Mouse (Mus musculus) right cerebral cortex, adult 2 months (tissue): ENCODE measurements around the gene Evi2a.

ENCODE experiments used
- DNase-seq, 2 experiments: peaks; one replicate each; pipeline ENCODE4 v3.0.0; 2021 to 2022; ENCODE audit warnings: low spot score in 2 of 2

Evi2a gene

DNA sequence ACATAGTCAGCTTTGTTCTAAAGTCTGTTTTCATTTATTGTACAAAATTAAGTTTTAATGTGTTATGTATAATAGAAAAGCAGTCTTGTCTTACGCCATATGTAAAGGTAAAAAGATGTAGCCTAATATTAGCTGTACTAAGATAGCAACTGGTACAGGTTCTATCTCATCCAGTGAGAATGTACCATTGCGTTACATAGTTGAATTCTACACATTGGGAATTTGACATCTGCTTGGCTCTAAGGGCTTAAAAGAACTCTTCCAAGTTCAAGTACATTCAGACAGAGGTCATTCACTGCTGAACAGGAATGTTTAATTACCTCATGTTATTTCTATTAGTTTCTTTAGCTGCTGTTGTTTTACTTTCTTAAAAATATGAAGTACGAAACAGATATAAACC, 3.9 kb downstream of the Evi2a start:
- DNase-seq: no peak

DNA sequence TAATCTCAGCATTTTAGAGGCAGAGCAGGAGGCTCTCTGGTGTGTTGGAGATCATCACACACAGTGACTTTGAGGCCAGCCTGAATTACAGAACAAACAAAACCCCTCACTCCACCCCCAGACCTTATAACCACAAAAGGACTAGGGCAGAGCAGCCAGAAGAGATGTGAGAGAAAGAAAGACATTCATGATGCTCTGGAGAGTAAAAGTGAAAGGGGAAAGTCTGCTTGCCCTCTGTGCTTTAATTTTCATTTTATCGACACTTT, 6.2 kb downstream of the Evi2a start:
- no peak for DNase-seq

GRCm38 (mm10) chr11:79523560-79524309, 6.7 kb downstream of the Evi2a start, which contains the start of gene Evi2b:
Evi2b (minus strand) TSS chr11:79523762.
- DNase-seq: no peak

GRCm38 (mm10) chr11:79522944-79523343, 7.5 kb downstream of the Evi2a start:
- no peak for DNase-seq

GRCm38 (mm10) chr11:79521930-79522329, 8.5 kb downstream of the Evi2a start:
- no peak for DNase-seq

DNA sequence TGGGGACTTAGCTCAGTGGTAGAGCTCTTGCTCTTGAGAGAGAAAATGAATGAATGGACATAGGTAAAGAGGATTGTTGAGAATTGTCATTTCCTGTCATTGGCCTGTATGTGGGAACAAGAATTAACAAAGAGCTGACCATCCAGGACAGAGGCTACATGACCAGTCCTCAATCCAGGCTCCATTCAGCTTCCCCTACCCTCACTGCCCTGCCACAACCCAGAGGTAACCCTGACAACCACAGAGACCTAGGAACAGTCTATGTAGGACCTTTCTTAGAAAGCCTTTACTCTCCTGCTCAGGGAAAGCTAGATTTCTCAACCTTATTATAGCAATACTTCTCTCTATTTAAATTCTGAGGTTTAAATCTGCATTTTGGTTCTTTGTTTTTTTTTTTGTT, 9.6 kb downstream of the Evi2a start:
- no peak for DNase-seq

GRCm38 (mm10) chr11:79519878-79520291, 10.5 kb downstream of the Evi2a start:
- no peak for DNase-seq

- DNase-seq: no peak
Measured at GRCm38 (mm10) chr11:79519299-79519698, 11.1 kb downstream of the Evi2a start.

GRCm38 (mm10) chr11:79515798-79516197, 14.6 kb downstream of the Evi2a start:
- DNase-seq: no peak

DNA sequence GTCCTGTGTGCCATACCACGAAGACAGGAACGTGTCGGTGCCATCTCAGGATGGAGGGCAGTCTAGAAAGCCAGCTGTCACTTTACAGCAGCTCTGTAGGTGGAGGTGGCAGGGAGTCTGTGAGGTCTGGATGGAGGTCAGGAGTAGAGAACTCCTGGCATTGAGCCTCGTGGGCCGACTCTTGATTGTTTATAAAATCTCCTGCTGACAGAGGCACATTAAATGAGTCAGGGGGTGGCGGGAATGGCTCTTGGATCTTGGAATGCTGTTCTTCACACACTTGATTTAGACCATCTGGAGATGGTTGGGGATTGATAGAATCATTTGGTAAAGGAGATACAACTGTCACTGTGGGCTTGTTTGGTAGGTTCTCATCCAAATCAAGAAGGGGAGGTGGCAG, 15.1 kb downstream of the Evi2a start:
- DNase-seq: no peak

- DNase-seq: no peak
Measured at GRCm38 (mm10) chr11:79511970-79512369, 18.4 kb downstream of the Evi2a start.

DNA sequence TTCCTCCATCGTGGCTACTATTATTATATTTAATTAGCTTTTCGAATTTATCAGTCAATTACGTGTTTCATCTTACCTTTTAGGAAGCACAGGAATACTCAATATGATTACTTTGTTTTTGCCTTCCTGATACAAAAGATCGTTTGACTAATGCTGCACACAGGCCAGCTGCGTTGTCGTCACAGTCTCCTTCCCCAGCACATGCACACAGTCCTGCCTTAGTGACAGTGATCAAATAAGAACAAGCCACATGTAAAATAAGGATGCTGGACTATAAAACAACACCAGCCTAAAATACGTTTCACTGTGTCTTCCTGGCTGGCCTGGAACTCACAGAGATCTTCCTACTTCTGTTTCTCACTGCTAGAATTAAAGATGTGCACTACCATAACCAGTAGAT, 25.9 kb downstream of the Evi2a start:
- DNase-seq: peak in 1 of 2 experiments; percentile 31

DNA sequence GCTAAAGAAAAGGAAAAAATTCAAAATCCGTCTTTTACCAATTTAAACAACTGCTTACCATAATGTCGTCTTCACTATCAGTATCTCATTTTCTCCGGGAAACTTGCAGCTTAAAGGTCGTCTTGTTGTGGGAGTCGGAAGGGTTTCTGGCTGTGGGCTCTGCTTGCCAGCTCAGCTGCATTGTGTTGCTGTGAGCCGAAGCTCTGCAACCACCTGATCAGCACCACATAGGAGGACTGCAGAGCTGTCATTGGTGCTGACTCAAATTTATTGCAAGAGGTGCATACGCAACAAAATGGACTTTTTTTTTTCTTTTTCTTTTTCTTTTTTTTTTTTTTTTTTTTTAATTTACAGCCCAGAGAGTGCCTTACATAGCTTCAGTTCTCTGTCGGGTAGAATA, 26.6 kb downstream of the Evi2a start, which contains the start of gene Omg:
Gene Omg, minus strand, starts transcription at position 240 of the 400 bp plus-strand sequence.
- DNase-seq: peak; percentile 75 to 77

- peak in 1 of 2 experiments; percentile 37 for DNase-seq
Measured at GRCm38 (mm10) chr11:79502917-79503316, 27.5 kb downstream of the Evi2a start.

DNA sequence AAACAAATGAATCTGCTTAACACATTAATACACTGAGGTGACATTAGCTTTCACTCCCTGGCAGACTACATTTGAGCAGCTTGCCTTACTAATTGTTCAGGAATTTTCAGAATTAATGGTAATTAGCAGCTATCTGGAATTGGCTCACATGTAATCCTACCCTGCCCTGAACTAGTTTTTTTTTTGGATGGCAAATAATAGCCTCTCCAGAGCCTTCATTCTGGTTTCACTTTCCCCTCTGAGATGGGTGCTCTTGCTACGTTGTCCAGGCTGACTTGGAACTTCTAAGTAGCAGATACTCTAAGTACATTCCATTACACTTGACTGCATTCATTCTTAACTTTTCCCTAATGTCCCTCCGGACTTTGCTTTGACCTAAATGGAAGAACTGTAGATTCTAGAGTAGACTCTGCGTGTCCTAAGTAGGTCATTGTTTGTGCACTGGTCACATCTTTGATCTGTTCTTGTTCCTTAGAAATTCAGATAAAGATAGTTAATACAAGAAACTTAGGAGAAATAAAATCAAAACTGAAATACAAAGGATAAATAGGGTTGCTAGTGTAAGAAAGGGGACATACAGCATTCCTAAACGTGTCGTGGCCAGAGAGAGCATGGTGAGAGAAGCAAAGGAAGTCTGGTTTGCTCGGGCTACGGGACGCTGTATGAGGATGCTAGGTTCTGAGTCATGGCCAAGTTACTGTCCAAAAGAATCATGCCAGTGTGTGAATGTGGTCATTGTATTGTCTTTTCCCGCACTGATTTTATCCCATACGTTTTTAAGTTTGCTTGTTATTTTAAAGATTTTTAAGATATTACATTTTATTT, 35.2 kb downstream of the Evi2a start:
- DNase-seq: no peak

GRCm38 (mm10) chr11:79484721-79485120, 45.7 kb downstream of the Evi2a start:
- DNase-seq: no peak

- DNase-seq: no peak
Measured at GRCm38 (mm10) chr11:79483876-79484528, 46.4 kb downstream of the Evi2a start.

DNA sequence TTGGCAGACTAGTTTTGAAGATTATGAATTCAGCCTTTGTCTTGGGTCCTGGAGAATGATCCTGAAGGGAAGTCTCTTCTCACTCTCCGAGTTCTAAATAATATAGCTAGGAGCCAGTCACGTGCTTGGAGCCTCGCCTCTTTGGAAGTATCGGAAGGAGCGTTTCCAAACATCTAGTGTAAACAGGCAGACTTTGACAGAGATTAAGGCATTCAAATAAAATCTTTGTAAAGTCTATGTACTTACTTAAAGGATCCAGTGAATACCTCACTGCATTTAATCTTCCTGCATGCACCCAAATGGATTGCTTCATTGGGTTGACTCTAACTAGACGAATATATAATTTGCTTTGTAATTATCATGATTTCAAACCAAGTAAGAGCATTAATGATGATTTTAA, 47.0 kb downstream of the Evi2a start:
- DNase-seq: no peak
